Mouse (Mus musculus) limb, embryonic 15.5 days (tissue): ENCODE results near the gene Rps6kb1. TPM values are rescaled to one million over a fixed set of nuclear protein-coding genes. Genes with fewer than 3 reads are reported as not detected.
A peak's percentile ranks its signal among the peaks of the same experiment; 100 is the strongest.

Experiments used
- ATAC-seq: fragments of 200-750 bp; cut with Nextera tagmentation; 2 replicates; pipeline ENCODE4 v1.8.0; 2017; ENCODE audit warnings: low read depth, moderate TSS enrichment; ENCODE audit not compliant: insufficient number of reproducible peaks, low FRiP score, low TSS enrichment
- H3K27ac ChIP-seq: fragments of 300-500 bp; sonication (generic); 2 replicates; pipeline ENCODE4 v1.5.1; 2015; ENCODE audit warnings: moderate library complexity, mild to moderate bottlenecking, inconsistent platforms
- H3K27me3 ChIP-seq: fragments of 300-500 bp; sonication (generic); 2 replicates; pipeline ENCODE4 v1.6.1; 2015; ENCODE audit warnings: inconsistent platforms
- H3K36me3 ChIP-seq: fragments of 300-500 bp; sonication (generic); 2 replicates; pipeline ENCODE4 v1.6.1; 2015; ENCODE audit warnings: inconsistent platforms
- H3K4me1 ChIP-seq: fragments of 300-500 bp; sonication (generic); 2 replicates; pipeline ENCODE4 v1.6.1; 2015; ENCODE audit warnings: inconsistent platforms
- H3K4me2 ChIP-seq: fragments of 300-500 bp; sonication (generic); 2 replicates; pipeline ENCODE4 v1.6.1; 2015; ENCODE audit warnings: mild to moderate bottlenecking, inconsistent platforms
- H3K4me3 ChIP-seq: fragments of 300-500 bp; sonication (generic); 2 replicates; pipeline ENCODE4 v1.5.1; 2015; ENCODE audit warnings: mild to moderate bottlenecking, inconsistent platforms
- H3K9ac ChIP-seq: fragments of 300-500 bp; sonication (generic); 2 replicates; pipeline ENCODE4 v1.6.1; 2015; ENCODE audit warnings: inconsistent platforms
- H3K9me3 ChIP-seq: fragments of 300-500 bp; sonication (generic); 2 replicates; pipeline ENCODE4 v1.6.1; 2016; ENCODE audit warnings: inconsistent platforms
- WGBS: fragments of 180-500 bp; shearing (Covaris S2); methylation state at CpG from one replicate; pipeline ENCODE4 v1.1.7; 2015; 5-methylcytosine and 5-hydroxymethylcytosine counted together
- polyA plus RNA-seq: library from polyadenylated mRNA; unstranded; fragments of >200 nt; fragmentation: Nextera tagmentation; extraction: Ambion mirVana; gene quantifications from 2 replicates; pipeline ENCODE4 v1.2.1, GENCODE M21; 2015

The Rps6kb1 gene
- 73.2 and 74.5 TPM in 2 replicates for polyA plus RNA-seq

GRCm38 (mm10) chr11:86544639-86545299 is at the start of gene Rps6kb1, which contains the start of gene Tubd1:
Gene Rps6kb1, minus strand, starts transcription at chr11:86544805.
Gene Tubd1, plus strand, starts transcription at chr11:86544991.
- Histone ChIP-seq H3K9ac (peak within 1 kb of the TSS; percentile 96), H3K27me3 (no peaks in the 10 kb centered on the region), H3K4me1 (peaks cover 13% of the 10 kb centered on the region), H3K4me2 (peak within 1 kb of the TSS; percentile 59), H3K36me3 (peaks cover 7% of the 10 kb centered on the region), H3K27ac (peak within 1 kb of the TSS; percentile 87), H3K4me3 (peak within 1 kb of the TSS; percentile 95), H3K9me3 (no peaks in the 10 kb centered on the region)
- under 1% methylated on average over 43 of the region's 43 CpGs for WGBS
- ATAC-seq, result peak; percentile 98

- no peaks in the 10 kb centered on the region for H3K9me3 ChIP-seq
- no peaks in the 10 kb centered on the region for H3K36me3 ChIP-seq
- WGBS, result 89% methylated on average over 5 of the region's 5 CpGs
- H3K9ac ChIP-seq, result no peak overlapping the region
- no peak overlapping the region for H3K4me2 ChIP-seq
- no peak overlapping the region for H3K27ac ChIP-seq
- no peaks in the 10 kb centered on the region for H3K27me3 ChIP-seq
- no peak overlapping the region for H3K4me3 ChIP-seq
- ATAC-seq, result no peak
- 0 out of 2 replicates have a peak, but pooled peaks cover 3% of the 10 kb centered on the region for H3K4me1 ChIP-seq
Observed at GRCm38 (mm10) chr11:86593443-86593842, 48.8 kb upstream of the Rps6kb1 start.

- peaks cover 3% of the 10 kb centered on the region for H3K4me1 ChIP-seq
- 32% methylated on average over 3 of the region's 3 CpGs for WGBS
- no peaks in the 10 kb centered on the region for H3K9me3 ChIP-seq
- H3K9ac ChIP-seq, result no peak overlapping the region
- H3K4me3 ChIP-seq, result no peak overlapping the region
- no peaks in the 10 kb centered on the region for H3K27me3 ChIP-seq
- H3K36me3 ChIP-seq, result no peaks in the 10 kb centered on the region
- ATAC-seq, result no peak
- H3K4me2 ChIP-seq, result no peak overlapping the region
- H3K27ac ChIP-seq, result no peak overlapping the region
Observed at GRCm38 (mm10) chr11:86592993-86593392, 48.4 kb upstream of the Rps6kb1 start.

GRCm38 (mm10) chr11:86591931-86592616 is 47.5 kb upstream of the Rps6kb1 start:
- 81% methylated on average over 2 of the region's 2 CpGs for WGBS
- no peak for ATAC-seq
- H3K27me3 ChIP-seq, result no peaks in the 10 kb centered on the region
- H3K36me3 ChIP-seq, result no peaks in the 10 kb centered on the region
- no peak overlapping the region for H3K4me3 ChIP-seq
- no peak overlapping the region for H3K9ac ChIP-seq
- H3K4me1 ChIP-seq, result peaks cover 10% of the 10 kb centered on the region
- H3K9me3 ChIP-seq, result no peaks in the 10 kb centered on the region
- no peak overlapping the region for H3K27ac ChIP-seq
- H3K4me2 ChIP-seq, result no peak overlapping the region

- Histone ChIP-seq H3K9me3 (no peaks in the 10 kb centered on the region), H3K27ac (no peak overlapping the region), H3K4me1 (peaks cover 14% of the 10 kb centered on the region), H3K27me3 (no peaks in the 10 kb centered on the region), H3K9ac (no peak overlapping the region), H3K4me3 (no peak overlapping the region), H3K4me2 (no peak overlapping the region), H3K36me3 (no peaks in the 10 kb centered on the region)
- ATAC-seq, result no peak
- WGBS, result 78% methylated on average over 4 of the region's 4 CpGs
Observed at GRCm38 (mm10) chr11:86591301-86591845, 46.8 kb upstream of the Rps6kb1 start.

- H3K9ac ChIP-seq, result no peak overlapping the region
- no peak overlapping the region for H3K27ac ChIP-seq
- no peaks in the 10 kb centered on the region for H3K9me3 ChIP-seq
- 84% methylated on average over 10 of the region's 10 CpGs for WGBS
- no peak overlapping the region for H3K4me3 ChIP-seq
- no peak for ATAC-seq
- no peak overlapping the region for H3K4me2 ChIP-seq
- peaks cover 13% of the 10 kb centered on the region for H3K4me1 ChIP-seq
- no peaks in the 10 kb centered on the region for H3K27me3 ChIP-seq
- H3K36me3 ChIP-seq, result no peaks in the 10 kb centered on the region
Observed at GRCm38 (mm10) chr11:86590579-86590978, 46.0 kb upstream of the Rps6kb1 start.

GRCm38 (mm10) chr11:86590066-86590465 is 45.5 kb upstream of the Rps6kb1 start:
- no peak for ATAC-seq
- WGBS, result 78% methylated on average over 4 of the region's 4 CpGs
- no peaks in the 10 kb centered on the region for H3K9me3 ChIP-seq
- H3K36me3 ChIP-seq, result no peaks in the 10 kb centered on the region
- no peaks in the 10 kb centered on the region for H3K27me3 ChIP-seq
- no peak overlapping the region for H3K4me3 ChIP-seq
- no peak overlapping the region for H3K9ac ChIP-seq
- H3K4me1 ChIP-seq, result peaks cover 13% of the 10 kb centered on the region
- H3K4me2 ChIP-seq, result no peak overlapping the region
- no peak overlapping the region for H3K27ac ChIP-seq

GRCm38 (mm10) chr11:86588583-86589298 is 44.1 kb upstream of the Rps6kb1 start:
- H3K27ac ChIP-seq, result no peak overlapping the region
- H3K4me3 ChIP-seq, result no peak overlapping the region
- H3K9me3 ChIP-seq, result no peaks in the 10 kb centered on the region
- H3K4me1 ChIP-seq, result peaks cover 13% of the 10 kb centered on the region
- no peak overlapping the region for H3K9ac ChIP-seq
- H3K4me2 ChIP-seq, result no peak overlapping the region
- no peak for ATAC-seq
- no peaks in the 10 kb centered on the region for H3K27me3 ChIP-seq
- H3K36me3 ChIP-seq, result no peaks in the 10 kb centered on the region
- WGBS, result 88% methylated on average over 4 of the region's 4 CpGs

- ATAC-seq, result no peak
- H3K27me3 ChIP-seq, result no peaks in the 10 kb centered on the region
- H3K27ac ChIP-seq, result peak overlapping the region; percentile 34; the same call in 1 of the 2 replicates
- H3K9me3 ChIP-seq, result no peaks in the 10 kb centered on the region
- peaks cover 13% of the 10 kb centered on the region for H3K4me1 ChIP-seq
- 40% methylated on average over 7 of the region's 7 CpGs for WGBS
- peak overlapping the region; percentile 37; the same call in 1 of the 2 replicates for H3K4me2 ChIP-seq
- H3K36me3 ChIP-seq, result no peaks in the 10 kb centered on the region
- H3K4me3 ChIP-seq, result no peak overlapping the region
- no peak overlapping the region for H3K9ac ChIP-seq
Observed at GRCm38 (mm10) chr11:86587830-86588229, 43.2 kb upstream of the Rps6kb1 start.

GRCm38 (mm10) chr11:86586868-86587792 is 42.5 kb upstream of the Rps6kb1 start:
- peak overlapping the region; percentile 37 for H3K4me2 ChIP-seq
- peaks cover 13% of the 10 kb centered on the region for H3K4me1 ChIP-seq
- 5% methylated on average over 15 of the region's 15 CpGs for WGBS
- no peaks in the 10 kb centered on the region for H3K36me3 ChIP-seq
- H3K9ac ChIP-seq, result peak overlapping the region; percentile 23; the same call in 1 of the 2 replicates
- no peaks in the 10 kb centered on the region for H3K9me3 ChIP-seq
- ATAC-seq, result peak; percentile 84
- peak overlapping the region; percentile 38 for H3K4me3 ChIP-seq
- peak overlapping the region; percentile 82 for H3K27ac ChIP-seq
- no peaks in the 10 kb centered on the region for H3K27me3 ChIP-seq
